Mouse (Mus musculus) induced T-regulatory cell, adult 2 months (primary cell): ENCODE data around the gene Gm17019.
"Not testable (repeated sequence)": the region's sequence is repeated elsewhere in the genome, so short reads cannot be mapped to it uniquely, and the experiment has no call there.

Source experiments
- DNase-seq: peaks from one replicate; pipeline ENCODE4 v3.0.0-alpha.2; 2012; ENCODE audit warnings: low read depth

Gm17019 gene

GRCm38 (mm10) chr5:15032898-15033297, at the start of gene Gm17019:
TSS of gene Gm17019 (minus strand) at chr5:15032998.
- DNase-seq, result not testable (repeated sequence)

- not testable (repeated sequence) for DNase-seq
These were observed 29.6 kb upstream of the Gm17019 start for GRCm38 (mm10) chr5:15062385-15062715.

GRCm38 (mm10) chr5:15061638-15062384, 29.0 kb upstream of the Gm17019 start:
- DNase-seq, result not testable (repeated sequence)

GRCm38 (mm10) chr5:15054151-15055025, 21.6 kb upstream of the Gm17019 start:
- DNase-seq, result not testable (repeated sequence)

DNA sequence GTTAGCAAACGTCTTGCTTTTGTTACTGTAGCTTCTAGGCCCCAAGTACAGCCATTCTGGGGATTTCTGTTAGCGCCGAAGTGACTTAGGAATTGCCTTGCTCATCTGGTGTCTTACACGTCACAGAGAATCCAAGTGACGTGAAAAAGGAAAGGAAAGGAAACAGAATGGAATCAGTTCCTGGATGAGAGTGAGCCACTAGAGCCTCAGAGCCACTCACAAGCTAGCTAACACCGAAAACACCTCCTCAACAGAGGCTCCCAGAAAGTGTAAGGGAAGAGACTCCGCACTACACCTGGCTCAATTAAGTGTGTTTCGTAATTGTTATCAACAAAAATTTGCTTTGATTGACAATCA, 20.8 kb upstream of the Gm17019 start:
- not testable (repeated sequence) for DNase-seq

- DNase-seq, result not testable (repeated sequence)
These were observed 20.3 kb upstream of the Gm17019 start for GRCm38 (mm10) chr5:15052945-15053605.

GRCm38 (mm10) chr5:15050807-15051206, 18.0 kb upstream of the Gm17019 start:
- not testable (repeated sequence) for DNase-seq

- not testable (repeated sequence) for DNase-seq
These were observed 12.3 kb upstream of the Gm17019 start for GRCm38 (mm10) chr5:15044830-15045767.

- not testable (repeated sequence) for DNase-seq
These were observed 8.0 kb upstream of the Gm17019 start for GRCm38 (mm10) chr5:15040784-15041183.

DNA sequence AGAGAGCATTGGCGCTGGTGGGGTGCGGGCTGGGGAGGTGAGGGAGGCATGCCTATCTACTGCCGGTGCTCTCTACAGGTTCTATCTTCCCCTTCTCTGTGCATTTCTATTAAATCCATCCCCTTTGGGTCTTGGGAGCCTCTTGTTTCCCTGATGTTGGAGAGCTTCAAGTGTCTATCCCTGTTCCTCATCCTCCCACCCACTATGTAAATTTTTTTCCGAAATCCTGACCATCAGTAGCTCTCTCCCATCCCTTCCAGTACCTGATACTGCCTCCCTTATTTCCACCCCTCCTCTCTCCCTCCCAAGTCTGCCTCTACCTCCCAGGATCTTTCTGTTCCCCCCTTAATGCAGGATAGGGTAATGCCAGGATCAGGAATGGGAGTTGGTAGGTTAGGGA, 7.2 kb upstream of the Gm17019 start:
- not testable (repeated sequence) for DNase-seq

- DNase-seq, result not testable (repeated sequence)
These were observed 8.5 kb downstream of the Gm17019 start for GRCm38 (mm10) chr5:15024316-15024715.

DNA sequence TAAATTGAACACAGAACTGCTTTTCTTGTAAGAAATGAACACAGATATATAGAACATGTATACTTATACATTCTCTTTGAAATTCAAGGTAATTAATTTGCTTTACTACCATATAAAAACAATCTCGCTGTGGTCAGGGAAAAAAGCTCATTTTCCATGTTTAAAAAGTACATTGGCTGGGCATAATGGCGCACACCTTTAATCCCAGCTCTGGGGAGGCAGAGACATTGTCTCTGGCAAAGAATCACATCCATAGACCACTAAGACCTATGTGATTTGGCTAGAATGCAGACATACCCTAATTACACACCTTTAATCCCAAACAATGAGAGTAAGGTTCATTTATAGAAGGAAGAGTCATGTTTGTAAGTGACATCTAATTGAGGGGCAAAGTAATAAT, 12.7 kb downstream of the Gm17019 start:
- DNase-seq, result not testable (repeated sequence)

DNA sequence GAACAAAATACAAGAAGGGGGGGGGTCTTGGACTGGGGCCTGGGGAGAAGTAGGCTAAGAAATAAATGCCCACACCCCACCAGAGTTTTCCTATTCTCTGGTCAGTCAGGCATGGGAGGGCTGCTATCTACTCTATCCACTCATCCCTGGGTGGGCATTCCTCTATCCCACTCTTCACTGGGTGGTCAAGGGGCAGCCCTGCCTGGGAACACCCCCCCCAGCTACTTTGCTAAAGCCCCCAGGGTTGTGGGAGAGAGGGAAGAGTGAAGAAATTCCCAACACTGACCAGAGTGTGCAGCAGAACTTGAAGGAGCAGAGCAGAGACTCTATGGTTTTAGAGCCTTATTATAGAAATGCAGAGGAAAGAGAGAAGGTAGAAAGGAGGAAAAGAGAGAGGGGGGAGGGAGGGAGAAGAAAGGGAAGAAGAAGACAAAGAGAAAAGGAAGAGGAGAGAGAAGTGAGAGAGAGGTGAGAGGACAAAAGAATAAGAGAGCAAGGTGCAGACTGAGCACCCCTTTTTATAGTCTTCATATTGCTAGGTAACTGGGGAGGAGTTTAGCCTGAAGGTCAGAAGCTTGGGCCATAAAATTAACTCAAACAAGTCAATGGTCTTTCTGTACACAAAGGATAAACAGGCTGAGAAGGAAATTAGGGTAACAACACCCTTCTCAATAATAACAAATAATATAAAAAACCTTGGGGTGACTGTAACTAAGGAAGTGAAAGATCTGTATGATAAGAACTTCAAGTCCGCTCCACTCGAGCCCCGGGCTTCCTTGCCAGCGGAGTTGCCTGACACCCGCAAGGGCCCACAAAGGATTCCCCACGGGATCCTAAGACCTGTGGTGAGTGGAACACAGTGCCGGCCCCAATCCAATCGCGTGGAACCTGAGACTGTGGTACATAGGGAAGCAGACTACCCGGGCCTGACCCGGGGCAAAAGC, 21.9 kb downstream of the Gm17019 start:
- not testable (repeated sequence) for DNase-seq

DNA sequence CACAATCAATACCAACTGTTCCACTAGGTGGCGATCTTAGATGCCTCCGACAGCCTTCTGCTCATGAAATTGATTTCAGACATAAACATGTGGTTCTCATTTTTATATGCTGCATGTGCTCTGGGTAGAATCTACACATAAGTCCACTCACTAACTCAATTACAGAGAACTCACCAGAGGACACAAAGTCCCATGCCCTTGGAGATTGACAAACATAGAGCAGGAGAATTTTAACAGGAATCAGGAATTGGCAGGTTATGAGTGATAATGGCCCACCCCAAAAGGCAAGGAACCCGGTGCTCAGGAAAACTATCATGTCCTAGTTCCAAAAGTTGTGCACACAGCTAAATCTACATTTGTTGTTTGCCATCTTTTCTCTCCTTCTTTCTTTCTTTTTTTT, 25.9 kb downstream of the Gm17019 start:
- not testable (repeated sequence) for DNase-seq

- not testable (repeated sequence) for DNase-seq
These were observed 26.5 kb downstream of the Gm17019 start for GRCm38 (mm10) chr5:15006288-15006687.

- not testable (repeated sequence) for DNase-seq
These were observed 27.2 kb downstream of the Gm17019 start for GRCm38 (mm10) chr5:15005584-15005983.

DNA sequence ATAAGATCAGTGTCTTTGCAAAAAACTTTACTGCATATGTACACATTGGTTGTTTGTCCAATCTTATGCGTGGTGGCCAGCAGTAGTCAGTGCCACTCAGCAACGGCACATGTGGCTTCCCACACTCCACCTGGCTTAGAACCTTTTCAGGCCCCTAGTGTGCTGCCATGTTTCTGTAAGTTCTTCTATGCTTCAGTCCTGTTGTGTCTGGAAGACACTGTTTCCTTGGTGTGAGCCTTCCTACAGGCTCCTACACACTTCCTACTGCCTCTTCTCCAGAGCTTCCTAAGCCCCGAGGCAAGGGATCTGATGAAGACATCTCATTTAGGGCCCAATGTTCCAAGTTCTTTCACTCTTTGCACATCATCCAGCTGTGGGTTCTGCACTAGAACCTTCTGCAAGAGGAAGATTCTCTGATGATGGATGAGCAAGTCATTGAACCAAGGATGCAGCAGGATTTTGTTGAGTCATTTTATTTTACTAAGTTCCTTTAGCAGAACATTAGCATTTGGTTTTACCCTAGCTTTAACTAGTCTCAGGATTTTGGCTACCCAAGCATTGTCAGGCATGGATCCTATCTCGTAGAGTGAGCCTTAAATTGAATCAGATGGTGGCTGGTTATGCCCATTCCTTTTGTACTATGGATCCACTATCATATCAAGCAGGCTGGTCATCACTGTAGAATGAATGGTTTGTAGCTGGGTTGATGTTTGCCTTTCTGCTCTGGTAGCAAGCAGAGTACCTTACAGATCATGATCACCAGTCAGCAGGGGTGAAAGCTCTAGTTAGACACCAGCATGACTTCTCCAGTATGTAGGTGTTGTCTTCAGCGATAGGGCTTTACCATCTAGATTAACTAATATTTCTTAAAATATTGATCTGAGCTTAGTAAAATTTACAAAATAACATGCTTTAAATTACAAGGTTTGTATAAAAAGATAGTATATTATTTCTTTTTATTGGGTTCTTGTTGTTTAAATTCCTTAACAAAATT, 27.9 kb downstream of the Gm17019 start:
- DNase-seq, result not testable (repeated sequence)

GRCm38 (mm10) chr5:14998077-14998476, 34.7 kb downstream of the Gm17019 start:
- DNase-seq, result not testable (repeated sequence)

- not testable (repeated sequence) for DNase-seq
These were observed 35.2 kb downstream of the Gm17019 start for GRCm38 (mm10) chr5:14997556-14997955.
